Mouse (Mus musculus) midbrain, postnatal 0 days (tissue): ENCODE measurements around the gene Lcn6. TPM values are rescaled to one million over a fixed set of nuclear protein-coding genes. Genes with fewer than 3 reads are reported as not detected.

Experiments
- ATAC-seq: fragments of 200-750 bp; cut with Nextera tagmentation; 2 replicates; pipeline ENCODE4 v1.8.0; 2017; ENCODE audit warnings: moderate number of reproducible peaks, mild to moderate bottlenecking, moderate TSS enrichment, moderate library complexity; ENCODE audit not compliant: low FRiP score
- DNase-seq: peaks from one replicate; pipeline ENCODE4 v3.0.0-alpha.2; 2015; ENCODE audit warnings: low spot score
- H3K27ac ChIP-seq: fragments of 300-500 bp; sonication (generic); 2 replicates; pipeline ENCODE4 v1.5.1; 2014; ENCODE audit warnings: low read depth, mild to moderate bottlenecking, low read length, mixed read lengths
- H3K27me3 ChIP-seq: fragments of 300-500 bp; sonication (generic); 2 replicates; pipeline ENCODE4 v1.6.1; 2014; ENCODE audit warnings: low read length, control low read depth, mixed read lengths; ENCODE audit not compliant: insufficient read depth
- H3K36me3 ChIP-seq: fragments of 300-500 bp; sonication (generic); 2 replicates; pipeline ENCODE4 v1.6.1; 2014; ENCODE audit warnings: low read length, control low read depth, mixed read lengths; ENCODE audit not compliant: insufficient read depth
- H3K4me1 ChIP-seq: fragments of 300-500 bp; sonication (generic); 2 replicates; pipeline ENCODE4 v1.6.1; 2014; ENCODE audit warnings: mild to moderate bottlenecking, control low read depth, antibody characterized with exemption, low read length, mixed read lengths; ENCODE audit not compliant: insufficient read depth
- H3K4me2 ChIP-seq: fragments of 300-500 bp; sonication (generic); 2 replicates; pipeline ENCODE4 v1.6.1; 2014; ENCODE audit warnings: low read depth, mild to moderate bottlenecking, low read length, mixed read lengths; ENCODE audit not compliant: poor library complexity, severe bottlenecking
- H3K4me3 ChIP-seq: fragments of 300-500 bp; sonication (generic); 2 replicates; pipeline ENCODE4 v1.5.1; 2014; ENCODE audit warnings: low read depth, mild to moderate bottlenecking, low read length, moderate library complexity
- H3K9ac ChIP-seq: fragments of 300-500 bp; sonication (generic); replicated peaks from 2 replicates; pipeline ENCODE4 v1.6.1; 2014; ENCODE audit warnings: mild to moderate bottlenecking, low read length, moderate library complexity, mixed read lengths; ENCODE audit not compliant: poor library complexity, severe bottlenecking
- H3K9me3 ChIP-seq: fragments of 300-500 bp; sonication (generic); 2 replicates; pipeline ENCODE4 v1.6.1; 2016; ENCODE audit warnings: low read length, control low read depth
- CTCF ChIP-seq: IDR thresholded peaks from 2 replicates; pipeline ENCODE4 v1.5.1; 2016; ENCODE audit warnings: antibody characterized with exemption, mild to moderate bottlenecking
- WGBS: fragments of 180-500 bp; shearing (Covaris S2); extraction: QIAGEN DNeasy Blood & Tissue Kit; methylation state at CpG from one replicate; pipeline ENCODE4 v1.1.7; 2014; 5-methylcytosine and 5-hydroxymethylcytosine counted together
- polyA plus RNA-seq: library from polyadenylated mRNA; unstranded; fragments of >200 nt; fragmentation: Nextera tagmentation; extraction: Ambion mirVana; gene quantifications from 2 replicates; pipeline ENCODE4 v1.2.1, GENCODE M21; 2015
- total RNA-seq: library from RNA; depleted of rRNA; stranded (reverse); fragments of >200 nt; gene quantifications from 2 replicates; pipeline ENCODE4 v1.2.3, GENCODE M21; 2014

Lcn6 gene
- total and polyA plus RNA-seq, 2 experiments from 2014 or later: not detected

- no peak for TF ChIP-seq CTCF
- Histone ChIP-seq H3K4me1 (no peaks in the 10 kb centered on the region), H3K9ac (no peak overlapping the region), H3K27ac (no peak overlapping the region), H3K36me3 (no peaks in the 10 kb centered on the region), H3K27me3 (no peaks in the 10 kb centered on the region), H3K4me3 (no peak overlapping the region), H3K4me2 (no peak overlapping the region), H3K9me3 (no peaks in the 10 kb centered on the region)
- peak; percentile 9 for DNase-seq
- no peak for ATAC-seq
- WGBS: 86% methylated on average over 6 of the region's 6 CpGs
Observed at GRCm38 (mm10) chr2:25661245-25661970, 15.2 kb upstream of the Lcn6 start.

DNA sequence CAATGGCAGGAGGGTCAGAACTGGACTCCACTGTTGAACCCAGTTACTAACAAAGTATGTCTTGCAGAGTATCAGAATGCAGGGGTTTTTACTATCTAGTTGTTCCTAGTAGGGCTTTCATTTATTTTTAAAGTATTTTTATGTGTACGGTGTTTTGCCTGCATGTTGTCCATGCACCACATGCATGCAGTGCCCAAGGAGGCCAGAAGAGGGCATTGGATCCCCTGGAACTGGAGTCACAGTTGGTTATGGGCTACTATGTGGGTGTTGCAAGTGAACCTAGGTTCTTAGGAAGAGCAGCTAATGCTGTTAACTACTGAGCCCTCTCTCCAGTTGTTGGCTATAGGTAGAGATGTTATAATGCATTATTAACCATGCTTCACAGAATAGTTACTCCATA is 13.1 kb upstream of the Lcn6 start:
- Histone ChIP-seq H3K27me3 (no peaks in the 10 kb centered on the region), H3K9me3 (no peaks in the 10 kb centered on the region), H3K4me2 (no peak overlapping the region), H3K9ac (no peak overlapping the region), H3K4me3 (no peak overlapping the region), H3K4me1 (no peaks in the 10 kb centered on the region), H3K36me3 (no peaks in the 10 kb centered on the region), H3K27ac (no peak overlapping the region)
- 71% methylated on average over 1 of the region's 1 CpGs for WGBS
- peak; percentile 74 for TF ChIP-seq CTCF
- no peak for ATAC-seq
- peak; percentile 21 for DNase-seq

- H3K9ac ChIP-seq: no peak overlapping the region
Observed at GRCm38 (mm10) chr2:25664125-25664524, 12.5 kb upstream of the Lcn6 start.

GRCm38 (mm10) chr2:25666516-25666915 is 10.1 kb upstream of the Lcn6 start:
- WGBS: 68% methylated on average over 1 of the region's 1 CpGs
- Histone ChIP-seq H3K27ac (no peak overlapping the region), H3K4me3 (no peak overlapping the region), H3K4me1 (no peaks in the 10 kb centered on the region), H3K4me2 (no peak overlapping the region), H3K9ac (no peak overlapping the region), H3K36me3 (no peaks in the 10 kb centered on the region), H3K9me3 (no peaks in the 10 kb centered on the region), H3K27me3 (no peaks in the 10 kb centered on the region)
- DNase-seq (no peak), ATAC-seq (no peak)
- no peak for TF ChIP-seq CTCF

More at GRCm38 (mm10) chr2:25664125-25664524, 12.5 kb upstream of the Lcn6 start:
- Histone ChIP-seq H3K9me3 (no peaks in the 10 kb centered on the region), H3K4me3 (no peak overlapping the region), H3K36me3 (no peaks in the 10 kb centered on the region), H3K4me2 (no peak overlapping the region), H3K27me3 (no peaks in the 10 kb centered on the region), H3K4me1 (no peaks in the 10 kb centered on the region), H3K27ac (no peak overlapping the region)
- no peak for ATAC-seq
- no peak for TF ChIP-seq CTCF
- WGBS: 84% methylated on average over 5 of the region's 5 CpGs
- no peak for DNase-seq

DNA sequence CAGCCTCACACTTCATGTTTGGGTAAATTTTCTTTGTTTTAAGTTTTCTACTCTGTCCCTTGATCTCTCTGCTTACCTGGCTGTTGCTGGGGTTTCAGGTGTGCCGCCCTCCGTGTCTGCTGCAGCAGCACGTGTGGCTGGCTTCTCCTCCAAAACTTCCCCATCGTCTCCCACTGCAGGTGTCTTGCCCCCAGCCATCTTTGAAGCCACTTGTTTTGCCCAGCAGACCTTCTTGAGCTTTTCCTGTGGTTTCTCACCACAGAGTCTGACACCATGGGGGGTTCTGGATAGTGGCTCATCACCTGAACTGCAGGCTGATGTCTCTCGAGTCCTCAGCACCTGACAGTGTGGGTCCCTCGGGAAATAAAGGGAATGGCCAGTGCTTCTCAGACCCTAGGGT is 3.0 kb downstream of the Lcn6 start:
- Histone ChIP-seq H3K4me1 (no peaks in the 10 kb centered on the region), H3K9ac (no peak overlapping the region), H3K36me3 (no peaks in the 10 kb centered on the region), H3K4me2 (no peak overlapping the region), H3K4me3 (no peak overlapping the region), H3K27me3 (no peaks in the 10 kb centered on the region), H3K9me3 (no peaks in the 10 kb centered on the region), H3K27ac (no peak overlapping the region)
- ATAC-seq (no peak), DNase-seq (no peak)
- 88% methylated on average over 6 of the region's 6 CpGs for WGBS
- no peak for TF ChIP-seq CTCF

- Histone ChIP-seq H3K36me3 (no peaks in the 10 kb centered on the region), H3K9ac (no peak within 1 kb of the TSS), H3K4me1 (no peaks in the 10 kb centered on the region), H3K4me3 (no peak within 1 kb of the TSS), H3K9me3 (no peaks in the 10 kb centered on the region), H3K27ac (no peak within 1 kb of the TSS), H3K4me2 (no peak within 1 kb of the TSS), H3K27me3 (no peaks in the 10 kb centered on the region)
- DNase-seq (no peak), ATAC-seq (no peak)
- TF ChIP-seq CTCF: no peak
- 65% methylated on average over 2 of the region's 2 CpGs for WGBS
Observed at GRCm38 (mm10) chr2:25682426-25682825, 5.8 kb downstream of the Lcn6 start, which contains the start of gene Lcn10. Gene Lcn10 (plus strand): TSS chr2:25682726.
